Mouse (Mus musculus) inflammation-experienced regulatory T-cells (primary cell): ENCODE data around the gene Zfp872. TPM values are rescaled to one million over a fixed set of nuclear protein-coding genes. Genes with fewer than 3 reads are reported as not detected.

Experiments used
- polyA plus RNA-seq, 2 experiments: library from polyadenylated mRNA; unstranded; fragments of 100-300 nt; shearing (Covaris generic); gene quantifications; one replicate each; pipeline ENCODE4 v1.2.1; 2017

Gene Zfp872
- polyA plus RNA-seq, result under 1 TPM; 0.11 to 0.22 TPM

GRCm38 (mm10) chr9:22188025-22188611 is at the start of gene Zfp872:
TSS of gene Zfp872 (plus strand) at chr9:22188090.

GRCm38 (mm10) chr9:22156497-22157245 is 31.2 kb upstream of the Zfp872 start, which contains the start of gene Pigyl:
TSS of gene Pigyl (plus strand) at chr9:22156846.

GRCm38 (mm10) chr9:22225581-22226388 is 37.9 kb downstream of the Zfp872 start, which contains the start of gene Zfp809:
TSS of gene Zfp809 (plus strand) at chr9:22225714.

Other genes starting within 250 kb of the Zfp872 start
- gene Swsap1, start 232.3 kb upstream of the Zfp872 start, polyA plus RNA-seq, result 10 to 100 TPM; 11.8 to 12.4 TPM
- under 1 TPM in 1 of 2 experiments, not detected in 1; 0.84 TPM for gene Epor, start 224.6 kb upstream of the Zfp872 start, polyA plus RNA-seq
- under 1 TPM in 1 of 2 experiments, not detected in 1; 0.20 TPM for gene Rgl3, start 198.6 kb upstream of the Zfp872 start, polyA plus RNA-seq
- under 1 TPM; 0.18 to 0.49 TPM for gene Ccdc151, start 185.5 kb upstream of the Zfp872 start, polyA plus RNA-seq
- gene Prkcsh, start 185.3 kb upstream of the Zfp872 start, polyA plus RNA-seq, result 10 to 100 TPM; 76.4 to 98.0 TPM
- gene Elavl3, start 136.1 kb upstream of the Zfp872 start, polyA plus RNA-seq, result under 1 TPM; 0.24 to 0.78 TPM
- not detected for gene Gm49318, start 116.8 kb upstream of the Zfp872 start, polyA plus RNA-seq
- gene Zfp653, start 116.7 kb upstream of the Zfp872 start, polyA plus RNA-seq, result 10 to 100 TPM; 19.8 to 27.0 TPM
- gene Ecsit, start 102.7 kb upstream of the Zfp872 start, polyA plus RNA-seq, result 10 to 100 TPM; 45.4 to 50.3 TPM
- gene Cnn1, start 88.9 kb upstream of the Zfp872 start, polyA plus RNA-seq, result under 1 TPM; 0.13 to 0.38 TPM
- gene Elof1, start 70.9 kb upstream of the Zfp872 start, polyA plus RNA-seq, result 10 to 100 TPM; 76.8 to 82.5 TPM
- gene Acp5, start 52.4 kb upstream of the Zfp872 start, polyA plus RNA-seq, result 100 to 1,000 TPM; 197 to 281 TPM
- gene Pigyl, start 31.2 kb upstream of the Zfp872 start, polyA plus RNA-seq, result 10 to 100 TPM; 38.0 to 39.5 TPM
- gene Zfp809, start 37.6 kb downstream of the Zfp872 start, polyA plus RNA-seq, result 10 to 100 TPM; 35.2 to 35.5 TPM
- 1 to 10 TPM; 1.9 to 5.8 TPM for gene Zfp599, start 71.8 kb downstream of the Zfp872 start, polyA plus RNA-seq
- gene Zfp810, start 119.6 kb downstream of the Zfp872 start, polyA plus RNA-seq, result 10 to 100 TPM; 20.5 to 21.8 TPM
- gene Anln, start 201.1 kb downstream of the Zfp872 start, polyA plus RNA-seq, result 1 to 10 TPM in 1 of 2 experiments, under 1 TPM in 1; 0.61 to 3.3 TPM
- gene 9530077C05Rik, start 223.4 kb downstream of the Zfp872 start, polyA plus RNA-seq, result 1 to 10 TPM; 1.6 to 3.4 TPM